Mouse (Mus musculus): ENCODE results near the gene Sult1a1. TPM values are rescaled to one million over a fixed set of nuclear protein-coding genes. Genes with fewer than 3 reads are reported as not detected.
A peak's percentile ranks its signal among the peaks of the same experiment; 100 is the strongest.

Gene Sult1a1
- polyA plus RNA-seq, 1 experiment from 2014 or later, result not detected

GRCm38 (mm10) chr7:126625369-126625768, 50.9 kb downstream of the Sult1a1 start:
- 62% methylated on average over 6 of the region's 6 CpGs for WGBS
- no peak overlapping the region for H3K4me3 ChIP-seq
- no peak overlapping the region for H3K27ac ChIP-seq (replicated peaks)
- peaks cover 5% of the 10 kb centered on the region for H3K4me1 ChIP-seq
- H3K9me3 ChIP-seq (replicated peaks), result no peaks in the 10 kb centered on the region
- H3K36me3 ChIP-seq, result no peaks in the 10 kb centered on the region
- DNase-seq (ENCODE audit: low spot score), result no peak
- no peaks in the 10 kb centered on the region for H3K27me3 ChIP-seq (ENCODE audit: low read depth, poor library complexity, severe bottlenecking)

- 70% methylated on average over 16 of the region's 16 CpGs for WGBS
- Histone ChIP-seq H3K4me1 (peaks cover 2% of the 10 kb centered on the region), H3K9me3 (replicated peaks) (no peaks in the 10 kb centered on the region), H3K4me3 (no peak overlapping the region), H3K27ac (replicated peaks) (no peak overlapping the region), H3K36me3 (no peaks in the 10 kb centered on the region), H3K27me3 (ENCODE audit: low read depth, poor library complexity, severe bottlenecking) (no peaks in the 10 kb centered on the region)
- DNase-seq (ENCODE audit: low spot score), result no peak
Observed at GRCm38 (mm10) chr7:126624774-126625173, 51.5 kb downstream of the Sult1a1 start.

GRCm38 (mm10) chr7:126623381-126623780, 52.9 kb downstream of the Sult1a1 start:
- 96% methylated on average over 1 of the region's 1 CpGs for WGBS
- 0 out of 2 replicates have a peak overlapping the region, but pooled peaks have one; percentile 46 for H3K27ac ChIP-seq (replicated peaks)
- no peak for DNase-seq (ENCODE audit: low spot score)

More at GRCm38 (mm10) chr7:126623381-126623780, 52.9 kb downstream of the Sult1a1 start:
- Histone ChIP-seq H3K36me3 (no peaks in the 10 kb centered on the region), H3K4me1 (no peaks in the 10 kb centered on the region; the same call in 1 of the 2 replicates), H3K9me3 (replicated peaks) (no peaks in the 10 kb centered on the region), H3K4me3 (no peak overlapping the region), H3K27me3 (ENCODE audit: low read depth, poor library complexity, severe bottlenecking) (no peaks in the 10 kb centered on the region)

Other genes with a start within 250 kb of the Sult1a1 start
- 26.6 and 27.0 TPM in 2 replicates for gene Rabep2, start 247.7 kb downstream of the Sult1a1 start, polyA plus RNA-seq (2016; fragmentation: Nextera tagmentation; extraction: Ambion mirVana)
- gene Atp2a1, start 213.3 kb downstream of the Sult1a1 start, polyA plus RNA-seq (2016; fragmentation: Nextera tagmentation; extraction: Ambion mirVana), result 0.16 and 0.28 TPM in 2 replicates
- 54.1 and 58.7 TPM in 2 replicates for gene Sh2b1, start 201.0 kb downstream of the Sult1a1 start, polyA plus RNA-seq (2016; fragmentation: Nextera tagmentation; extraction: Ambion mirVana)
- gene Tufm, start 189.1 kb downstream of the Sult1a1 start, polyA plus RNA-seq (2016; fragmentation: Nextera tagmentation; extraction: Ambion mirVana), result 161 and 178 TPM in 2 replicates
- gene Atxn2l, start 173.0 kb downstream of the Sult1a1 start, polyA plus RNA-seq (2016; fragmentation: Nextera tagmentation; extraction: Ambion mirVana), result 44.8 and 50.2 TPM in 2 replicates
- gene Eif3c, start 110.0 kb downstream of the Sult1a1 start, polyA plus RNA-seq (2016; fragmentation: Nextera tagmentation; extraction: Ambion mirVana), result 206 and 215 TPM in 2 replicates
- 0.41 and 0.58 TPM in 2 replicates for gene Apobr, start 91.5 kb downstream of the Sult1a1 start, polyA plus RNA-seq (2016; fragmentation: Nextera tagmentation; extraction: Ambion mirVana)
- gene Cln3, start 90.6 kb downstream of the Sult1a1 start, polyA plus RNA-seq (2016; fragmentation: Nextera tagmentation; extraction: Ambion mirVana), result 23.8 and 32.3 TPM in 2 replicates
- not detected in 2 replicates for gene Il27, start 81.5 kb downstream of the Sult1a1 start, polyA plus RNA-seq (2016; fragmentation: Nextera tagmentation; extraction: Ambion mirVana)
- gene Nupr1, start 45.6 kb downstream of the Sult1a1 start, polyA plus RNA-seq (2016; fragmentation: Nextera tagmentation; extraction: Ambion mirVana), result 1.6 and 3.1 TPM in 2 replicates
- gene Sgf29, start 27.1 kb downstream of the Sult1a1 start, polyA plus RNA-seq (2016; fragmentation: Nextera tagmentation; extraction: Ambion mirVana), result 61.9 and 63.5 TPM in 2 replicates
- gene Bola2, start 19.0 kb upstream of the Sult1a1 start, polyA plus RNA-seq (2016; fragmentation: Nextera tagmentation; extraction: Ambion mirVana), result 186 and 216 TPM in 2 replicates
- gene Slx1b, start 19.4 kb upstream of the Sult1a1 start, polyA plus RNA-seq (2016; fragmentation: Nextera tagmentation; extraction: Ambion mirVana), result 14.1 and 15.5 TPM in 2 replicates
- gene Coro1a, start 31.4 kb upstream of the Sult1a1 start, polyA plus RNA-seq (2016; fragmentation: Nextera tagmentation; extraction: Ambion mirVana), result 42.7 and 50.1 TPM in 2 replicates
- gene Mapk3, start 83.2 kb upstream of the Sult1a1 start, polyA plus RNA-seq (2016; fragmentation: Nextera tagmentation; extraction: Ambion mirVana), result 53.8 and 54.9 TPM in 2 replicates
- gene Gdpd3, start 89.9 kb upstream of the Sult1a1 start, polyA plus RNA-seq (2016; fragmentation: Nextera tagmentation; extraction: Ambion mirVana), result 0.68 and 1.1 TPM in 2 replicates
- gene Ypel3, start 100.5 kb upstream of the Sult1a1 start, polyA plus RNA-seq (2016; fragmentation: Nextera tagmentation; extraction: Ambion mirVana), result 41.0 and 60.5 TPM in 2 replicates
- gene Tbx6, start 105.1 kb upstream of the Sult1a1 start, polyA plus RNA-seq (2016; fragmentation: Nextera tagmentation; extraction: Ambion mirVana), result 0.42 and 0.64 TPM in 2 replicates
- gene Ppp4c, start 116.1 kb upstream of the Sult1a1 start, polyA plus RNA-seq (2016; fragmentation: Nextera tagmentation; extraction: Ambion mirVana), result 376 and 407 TPM in 2 replicates
- gene Fam57b, start 121.2 kb upstream of the Sult1a1 start, polyA plus RNA-seq (2016; fragmentation: Nextera tagmentation; extraction: Ambion mirVana), result 4.1 and 7.7 TPM in 2 replicates
- gene 4930451I11Rik, start 155.2 kb upstream of the Sult1a1 start, polyA plus RNA-seq (2016; fragmentation: Nextera tagmentation; extraction: Ambion mirVana), result not detected in 2 replicates
- 6.6 and 8.4 TPM in 2 replicates for gene Doc2a, start 171.0 kb upstream of the Sult1a1 start, polyA plus RNA-seq (2016; fragmentation: Nextera tagmentation; extraction: Ambion mirVana)
- gene Hirip3, start 185.5 kb upstream of the Sult1a1 start, polyA plus RNA-seq (2016; fragmentation: Nextera tagmentation; extraction: Ambion mirVana), result 50.1 and 50.7 TPM in 2 replicates
- 105 and 107 TPM in 2 replicates for gene Ino80e, start 185.9 kb upstream of the Sult1a1 start, polyA plus RNA-seq (2016; fragmentation: Nextera tagmentation; extraction: Ambion mirVana)
- gene Taok2, start 208.3 kb upstream of the Sult1a1 start, polyA plus RNA-seq (2016; fragmentation: Nextera tagmentation; extraction: Ambion mirVana), result 53.2 and 61.1 TPM in 2 replicates
- gene Tmem219, start 246.5 kb upstream of the Sult1a1 start, polyA plus RNA-seq (2016; fragmentation: Nextera tagmentation; extraction: Ambion mirVana), result 29.4 and 36.1 TPM in 2 replicates